Mouse (Mus musculus): Measurements from ENCODE around the gene Sp9. TPM values are rescaled to one million over a fixed set of nuclear protein-coding genes. Genes with fewer than 3 reads are reported as not detected.

Sp9 gene
- total and polyA plus RNA-seq, 3 experiments = 0.55 TPM; not detected in 2

- no peak overlapping the region for H3K4me2 ChIP-seq (ENCODE audit: insufficient read depth, low read depth, poor library complexity, severe bottlenecking)
- DNase-seq (ENCODE audit: extremely low read depth) = no peak
- no peak for TF ChIP-seq EP300 (IDR thresholded peaks at IDR 0.05; ENCODE audit: low read length)
- TF ChIP-seq NRF1 (IDR thresholded peaks at IDR 0.05; ENCODE audit: low read depth, low read length) = no peak
- TF ChIP-seq USF1 (IDR thresholded peaks at IDR 0.05; ENCODE audit: low read depth, low read length) = no peak
- TF ChIP-seq GABPA (IDR thresholded peaks at IDR 0.05; ENCODE audit: insufficient replicate concordance, low read depth, low read length) = no peak
- TF ChIP-seq JUN (IDR thresholded peaks at IDR 0.05; ENCODE audit: insufficient read depth, low read depth, low read length) = no peak
- TF ChIP-seq ETS1 (conservative IDR thresholded peaks at IDR 0.05; ENCODE audit: low read depth, low read length) = no peak
- TF ChIP-seq MEF2A (IDR thresholded peaks at IDR 0.05; ENCODE audit: borderline replicate concordance, low read depth, low read length) = no peak
- TF ChIP-seq PAX5 (IDR thresholded peaks at IDR 0.05; ENCODE audit: low read length) = no peak
- no peak for TF ChIP-seq MYC (IDR thresholded peaks at IDR 0.05; ENCODE audit: low read depth, low read length)
- TF ChIP-seq BHLHE40 (IDR thresholded peaks at IDR 0.05; ENCODE audit: low read depth, low read length) = no peak
- TF ChIP-seq IRF4 (IDR thresholded peaks at IDR 0.05; ENCODE audit: low read depth, low read length) = no peak
- TF ChIP-seq MAFK (IDR thresholded peaks at IDR 0.05; ENCODE audit: insufficient replicate concordance, low read length) = no peak
- no peak for TF ChIP-seq HCFC1 (IDR thresholded peaks at IDR 0.05; ENCODE audit: low read depth, low read length)
- no peak for TF ChIP-seq MAX (IDR thresholded peaks at IDR 0.05; ENCODE audit: low read length)
- peaks cover 31% of the 10 kb centered on the region for H3K27me3 ChIP-seq (replicated peaks)
- no peak overlapping the region for H3K9ac ChIP-seq (ENCODE audit: insufficient read depth, low read depth)
- peaks cover 13% of the 10 kb centered on the region for H3K9me3 ChIP-seq (replicated peaks; ENCODE audit: low read length)
- no peak overlapping the region for H3K4me3 ChIP-seq (replicated peaks in 1 of 3; ENCODE audit: low read depth in 2 of 3, low read length in 2 of 3, poor library complexity in 1 of 3)
- dilution Hi-C loops (cut with MboI; ENCODE audit: extremely low pct_ligation_motif_present, extremely low pct_unique_long_range_greater_than_20kb, low sequenced_read_pairs) (no loop called here), in situ Hi-C loops (cut with MboI; ENCODE audit: low pct_ligation_motif_present, low pct_unique_long_range_greater_than_20kb, low sequenced_read_pairs) (loop anchor here (25.0 kb wide), 2 partner anchors 315 to 640 kb away; no protein-coding TSS in a partner anchor)
- H3K4me1 ChIP-seq (ENCODE audit: control insufficient read depth in 1 of 2, insufficient read depth in 2 of 2) = peaks cover 0 to 5% of the 10 kb centered on the region in 2 experiments; a peak in 1 of 4 replicates
- H3K36me3 ChIP-seq (replicated peaks in 1 of 2; ENCODE audit: control insufficient read depth in 1 of 2, insufficient read depth in 1 of 2, low read length in 1 of 2) = no peaks in the 10 kb centered on the region
- no peaks in the 10 kb centered on the region for H3K79me2 ChIP-seq (replicated peaks; ENCODE audit: control insufficient read depth, extremely low read depth, insufficient read depth, poor library complexity, severe bottlenecking)
- H3K27ac ChIP-seq (ENCODE audit: insufficient read depth, low read depth) = no peak overlapping the region
Measured at GRCm38 (mm10) chr2:73277709-73278075, 6.0 kb downstream of the Sp9 start.

- no peak for TF ChIP-seq JUND (conservative IDR thresholded peaks at IDR 0.05; ENCODE audit: low read depth, low read length)
- no peak for TF ChIP-seq PAX5 (IDR thresholded peaks at IDR 0.05; ENCODE audit: low read length)
- peak; percentile 61 to 96 for TF ChIP-seq CTCF (conservative IDR thresholded peaks at IDR 0.05 in 1 of 2, IDR thresholded peaks at IDR 0.05 in 1 of 2; ENCODE audit: low read depth in 2 of 2, low read length in 2 of 2)
- no peak for TF ChIP-seq MXI1 (IDR thresholded peaks at IDR 0.05; ENCODE audit: low read depth, low read length)
- no peak for TF ChIP-seq USF2 (conservative IDR thresholded peaks at IDR 0.05; ENCODE audit: low read depth, low read length)
- TF ChIP-seq ZNF384 (IDR thresholded peaks at IDR 0.05; ENCODE audit: low read depth, low read length) = peak; percentile 37; the same call in 1 of the 2 replicates
- no peak for TF ChIP-seq GABPA (IDR thresholded peaks at IDR 0.05; ENCODE audit: insufficient replicate concordance, low read depth, low read length)
- no peak for TF ChIP-seq RCOR1 (conservative IDR thresholded peaks at IDR 0.05; ENCODE audit: low read depth, low read length)
- no peak for TF ChIP-seq TCF12 (IDR thresholded peaks at IDR 0.05; ENCODE audit: low read depth, low read length)
- TF ChIP-seq BHLHE40 (IDR thresholded peaks at IDR 0.05; ENCODE audit: low read depth, low read length) = no peak
- TF ChIP-seq ZC3H11A (IDR thresholded peaks at IDR 0.05; ENCODE audit: low read depth, low read length) = peak; percentile 60
- TF ChIP-seq CHD1 (IDR thresholded peaks at IDR 0.05; ENCODE audit: low read depth, low read length) = no peak
- TF ChIP-seq USF1 (IDR thresholded peaks at IDR 0.05; ENCODE audit: low read depth, low read length) = no peak
- peak; percentile 97 for TF ChIP-seq RAD21 (IDR thresholded peaks at IDR 0.05; ENCODE audit: low read depth, low read length)
- peak; percentile 84 for TF ChIP-seq SMC3 (IDR thresholded peaks at IDR 0.05; ENCODE audit: low read depth, low read length)
- TF ChIP-seq UBTF (IDR thresholded peaks at IDR 0.05; ENCODE audit: low read depth, low read length) = no peak
- TF ChIP-seq MYC (IDR thresholded peaks at IDR 0.05; ENCODE audit: low read depth, low read length) = 0 out of 2 replicates have a peak, but pooled peaks have one; percentile 34
- dilution Hi-C loops (cut with MboI; ENCODE audit: extremely low pct_ligation_motif_present, extremely low pct_unique_long_range_greater_than_20kb, low sequenced_read_pairs) (no loop called here), in situ Hi-C loops (cut with MboI; ENCODE audit: low pct_ligation_motif_present, low pct_unique_long_range_greater_than_20kb, low sequenced_read_pairs) (loop anchor here (25.0 kb wide), 2 partner anchors 316 to 641 kb away; no protein-coding TSS in a partner anchor)
- no peak overlapping the region for H3K27ac ChIP-seq (ENCODE audit: insufficient read depth, low read depth)
- peak overlapping the region; percentile 56 for H3K4me2 ChIP-seq (ENCODE audit: insufficient read depth, low read depth, poor library complexity, severe bottlenecking)
- peaks cover 0 to 5% of the 10 kb centered on the region in 2 experiments; a peak in 1 of 4 replicates for H3K4me1 ChIP-seq (ENCODE audit: control insufficient read depth in 1 of 2, insufficient read depth in 2 of 2)
- peaks cover 7% of the 10 kb centered on the region for H3K9me3 ChIP-seq (replicated peaks; ENCODE audit: low read length)
- H3K4me3 ChIP-seq (replicated peaks in 1 of 3; ENCODE audit: low read depth in 2 of 3, low read length in 2 of 3, poor library complexity in 1 of 3) = peak overlapping the region in 1 of 3 experiments; percentile 15
- peak; percentile 76 for DNase-seq (ENCODE audit: extremely low read depth)
- no peaks in the 10 kb centered on the region for H3K79me2 ChIP-seq (replicated peaks; ENCODE audit: control insufficient read depth, extremely low read depth, insufficient read depth, poor library complexity, severe bottlenecking)
- H3K27me3 ChIP-seq (replicated peaks) = peaks cover 31% of the 10 kb centered on the region
- no peak overlapping the region for H3K9ac ChIP-seq (ENCODE audit: insufficient read depth, low read depth)
- H3K36me3 ChIP-seq (replicated peaks in 1 of 2; ENCODE audit: control insufficient read depth in 1 of 2, insufficient read depth in 1 of 2, low read length in 1 of 2) = no peaks in the 10 kb centered on the region
Measured at GRCm38 (mm10) chr2:73278131-73278854, 6.6 kb downstream of the Sp9 start.

Data from CH12.LX (cell line).